In the genomic region with DNA sequence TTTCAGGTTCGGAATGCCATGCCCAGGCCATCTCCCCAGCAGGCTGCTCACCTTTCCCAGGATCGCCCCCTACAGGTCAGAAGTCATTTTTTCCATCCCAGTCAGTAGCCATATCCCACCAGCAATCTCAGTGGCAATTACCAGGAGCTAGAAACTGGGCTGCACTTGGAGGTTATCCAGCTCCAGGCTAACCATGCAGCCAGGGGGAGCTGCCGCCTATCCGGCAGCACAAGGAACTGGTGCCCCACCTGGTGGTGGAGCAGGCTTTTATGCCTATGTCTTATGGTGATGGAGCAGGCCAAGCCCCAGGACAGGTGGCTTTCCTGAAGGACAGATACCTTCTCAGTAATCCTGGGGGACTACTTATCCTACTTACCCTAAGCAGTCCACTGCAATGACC, we compare ENCODE assay signal across 8 mouse cellular contexts. TPM values are rescaled to one million over a fixed set of nuclear protein-coding genes. Genes with fewer than 3 reads are reported as not detected.
A peak's percentile ranks its signal among the peaks of the same experiment; 100 is the strongest.
DNase-seq lines count a peak whose midpoint lies in the region; TF ChIP-seq lines count a peak whose summit lies in the region.
"Had no signal": no experiment of that assay in that cellular context is flagged by ENCODE, and none has a peak within 500 bp of the region (broad histone marks: within the 10 kb centered on the region; RNA-seq: fewer than 3 reads in every experiment).

No protein-coding gene starts in this region.

- DNase-seq in 3134 (ENCODE audit: extremely low read depth, insufficient read length, low spot score) = peak; percentile 52
- peak; percentile 68 for DNase-seq in 3T3-L1 (ENCODE audit: low read depth, low spot score)
- peak; percentile 39 for DNase-seq in gastrocnemius, postnatal 10 days
- peak; percentile 72 to 81 for DNase-seq in kidney, postnatal 25 days
- DNase-seq in mesoderm, embryonic 11.5 days (ENCODE audit: low read depth, low spot score) = peak; percentile 51
- DNase-seq in urinary bladder, postnatal 4 days (ENCODE audit: low spot score in 2 of 2) = peak; percentile 39 to 65

- no peak for TF ChIP-seq POLR2A in bone marrow, adult 2 months (IDR thresholded peaks at IDR 0.05; ENCODE audit: borderline replicate concordance, control insufficient read depth, low read depth, low read length)

- WGBS in bone marrow, adult 2 months = 37% methylated on average over 4 of the region's 4 CpGs

- H3K4me1 ChIP-seq in bone marrow, adult 2 months (ENCODE audit: control insufficient read depth, insufficient read depth, low read length) = no peaks in the 10 kb centered on the region; the same call in 1 of the 2 replicates

- TF ChIP-seq CTCF in bone marrow, adult 2 months (IDR thresholded peaks at IDR 0.05; ENCODE audit: control insufficient read depth, insufficient read depth, low read length) = peak; percentile 28; the same call in 1 of the 2 replicates

- H3K4me3 ChIP-seq in bone marrow, adult 2 months (replicated peaks; ENCODE audit: control insufficient read depth, low read depth, low read length) = no peak overlapping the region
- H3K4me3 ChIP-seq: megakaryocyte, embryonic 14.5 days had no signal

- no peak overlapping the region for H3K27ac ChIP-seq in bone marrow, adult 2 months (ENCODE audit: control insufficient read depth, insufficient read depth, low read depth, low read length, poor library complexity)

RNA-seq across cellular contexts. Expression of a gene that starts 26.3 kb away (rescaled TPM):
- polyA plus RNA-seq in bone marrow, adult 2 months (2011; ENCODE audit: insufficient read depth, insufficient read length, low replicate concordance, missing spikeins) = 0.97 and 1.1 TPM in 2 replicates
- total RNA-seq in gastrocnemius, postnatal 10 days (2021) = 1 to 10 TPM; 5.9 to 9.1 TPM
